Mouse (Mus musculus) R1 (cell line): ENCODE measurements around the gene Thra.

ENCODE experiments used
- DNase-seq: peaks from one replicate; pipeline ENCODE4 v3.0.0-alpha.2; 2018; ENCODE audit warnings: low read depth, low spot score

Gene Thra

GRCm38 (mm10) chr11:98764746-98765145, 24.3 kb downstream of the Thra start:
- DNase-seq: no peak

DNA sequence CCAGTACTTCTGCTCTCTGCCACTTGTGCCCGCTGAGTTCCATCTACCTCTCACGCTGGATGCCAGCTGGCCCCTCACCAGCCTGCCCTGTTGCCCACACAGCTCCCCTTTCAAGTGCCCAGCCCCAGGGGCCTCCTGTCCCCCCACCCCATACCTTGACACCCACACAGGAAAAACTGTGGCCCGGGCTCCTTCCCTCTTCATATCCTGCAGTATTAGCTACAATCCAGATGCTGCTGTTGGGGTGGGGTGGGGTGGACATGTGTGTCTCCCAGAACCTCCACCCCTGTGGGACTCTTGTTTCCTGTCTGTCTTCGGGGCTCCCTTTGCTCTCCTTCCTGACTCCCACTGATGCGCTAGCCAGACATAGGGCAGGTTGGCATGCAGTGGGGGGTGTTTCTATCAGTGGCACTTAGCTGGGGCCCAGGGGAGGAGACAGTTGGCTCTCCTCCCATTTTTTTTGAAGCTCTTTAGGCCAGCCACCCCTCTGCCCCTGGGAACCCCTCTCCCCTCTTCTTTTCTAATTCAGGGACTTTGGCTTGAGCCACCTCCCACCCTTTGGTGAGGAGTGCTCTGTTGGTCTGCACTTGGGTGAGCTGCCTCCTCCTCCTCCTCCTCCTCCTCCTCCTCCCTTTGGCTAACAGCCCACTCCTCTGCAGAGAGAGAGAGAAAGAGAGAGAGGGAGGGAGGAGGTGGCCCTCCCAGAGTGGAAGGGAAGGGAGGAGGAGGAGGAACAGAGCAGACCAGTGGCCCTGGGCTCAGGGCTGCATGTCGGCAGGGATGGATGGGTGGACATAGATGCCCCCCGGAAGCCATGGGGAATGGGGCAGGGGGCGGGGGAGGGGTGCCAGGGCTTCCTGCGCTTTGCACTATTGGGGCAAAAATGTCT, 25.2 kb downstream of the Thra start:
- no peak for DNase-seq

DNA sequence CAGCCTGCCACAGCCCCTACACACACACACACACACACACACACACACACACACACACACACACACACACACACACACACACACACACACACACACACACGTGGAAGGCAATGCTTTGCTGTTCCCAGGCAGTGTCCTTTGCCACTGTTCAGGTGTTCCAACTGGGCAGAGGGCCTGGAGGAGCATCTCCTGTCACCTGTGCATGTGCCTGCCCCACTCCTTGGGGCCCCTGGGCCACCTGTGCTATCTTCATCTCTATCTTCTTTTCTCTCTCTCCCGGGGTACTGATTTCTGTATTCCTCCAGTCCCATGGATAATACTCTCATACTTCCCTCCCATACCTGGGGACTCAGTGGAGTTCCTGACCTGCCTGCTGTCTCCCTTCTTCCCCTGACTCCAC, 25.9 kb downstream of the Thra start:
- DNase-seq: no peak

DNA sequence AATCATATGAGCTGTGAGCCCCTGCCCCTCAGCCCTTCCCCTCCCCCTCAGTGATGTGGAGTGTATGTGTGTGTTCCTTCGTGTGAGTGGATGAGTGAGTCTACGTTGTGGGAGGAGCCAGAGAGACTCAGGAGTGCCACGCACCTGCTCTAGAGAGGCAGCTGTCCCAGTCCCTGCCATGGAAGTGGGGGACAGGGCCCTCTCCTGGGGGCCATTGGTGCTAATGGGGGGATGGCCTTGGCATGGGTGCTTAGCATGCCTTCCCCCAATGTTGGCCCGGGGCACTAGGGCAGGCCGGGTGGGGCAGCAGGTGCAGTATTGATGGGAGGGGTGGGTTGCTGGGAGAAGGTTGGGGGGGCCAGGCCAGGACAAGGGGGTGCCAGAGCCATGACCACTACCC, 26.4 kb downstream of the Thra start:
- DNase-seq: no peak

DNA sequence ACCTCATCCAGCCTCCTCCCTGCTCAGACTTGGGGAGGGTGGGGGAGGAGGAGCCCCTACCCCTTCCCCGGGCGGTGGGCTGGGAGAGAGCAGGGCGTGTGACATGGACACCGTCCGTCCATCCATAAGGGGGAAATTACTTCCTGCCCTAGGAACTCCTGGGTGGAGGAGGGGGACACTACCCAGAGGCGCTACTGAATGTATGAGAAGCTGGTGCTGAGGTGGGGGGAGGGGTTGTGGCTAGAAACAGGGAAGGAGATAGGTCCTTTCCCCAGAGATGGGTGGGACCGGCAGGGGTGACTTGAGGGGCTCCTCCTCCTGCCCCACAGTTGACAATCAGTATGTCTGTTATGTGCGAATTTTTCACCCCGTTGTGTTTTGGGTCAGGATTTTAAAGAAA, 26.8 kb downstream of the Thra start:
- DNase-seq: peak; percentile 64

GRCm38 (mm10) chr11:98767713-98768112, 27.3 kb downstream of the Thra start:
- DNase-seq: no peak

DNA sequence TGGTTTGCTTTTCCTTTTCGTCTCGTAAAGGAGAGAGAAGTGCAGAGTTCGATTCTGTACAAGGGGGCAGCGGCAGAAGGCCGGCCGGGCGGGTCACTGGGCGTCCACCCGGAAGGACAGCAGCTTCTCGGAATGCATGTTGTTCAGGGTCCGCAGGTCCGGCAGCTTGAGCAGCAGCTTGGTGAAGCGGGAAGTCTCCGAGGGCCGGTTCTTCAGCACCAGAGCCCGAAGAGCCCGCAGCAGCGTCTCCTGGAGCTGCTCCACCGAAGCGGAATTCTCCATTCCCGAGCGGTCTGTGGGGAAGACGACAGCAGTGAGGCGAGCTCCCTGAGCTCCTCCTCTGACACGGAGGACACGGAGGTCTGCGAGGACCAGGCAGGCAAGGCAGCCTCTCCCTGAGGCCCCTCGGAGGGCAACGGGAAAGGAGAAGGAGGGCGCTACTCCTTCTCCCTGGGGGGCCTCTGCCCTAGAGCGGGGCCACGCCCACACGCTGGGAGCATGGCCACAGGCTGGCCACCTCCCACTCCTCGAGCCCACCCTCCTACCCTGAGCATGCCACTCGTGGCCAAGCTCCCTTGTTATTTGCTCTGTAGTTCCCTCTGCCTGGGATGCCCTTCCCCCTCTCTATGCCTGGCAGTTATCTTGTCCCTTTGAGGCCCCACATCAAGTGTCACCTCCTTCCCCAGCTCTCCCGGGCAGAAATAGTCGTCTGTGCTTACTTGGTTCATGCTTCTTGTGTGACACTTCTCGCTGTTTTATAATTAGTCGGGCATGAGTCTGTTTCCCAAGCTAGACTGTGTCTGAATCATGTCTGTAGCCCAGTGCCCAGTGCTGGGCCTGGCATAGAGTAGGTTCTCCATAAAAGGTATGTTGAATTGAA, 27.9 kb downstream of the Thra start:
- DNase-seq: no peak

DNA sequence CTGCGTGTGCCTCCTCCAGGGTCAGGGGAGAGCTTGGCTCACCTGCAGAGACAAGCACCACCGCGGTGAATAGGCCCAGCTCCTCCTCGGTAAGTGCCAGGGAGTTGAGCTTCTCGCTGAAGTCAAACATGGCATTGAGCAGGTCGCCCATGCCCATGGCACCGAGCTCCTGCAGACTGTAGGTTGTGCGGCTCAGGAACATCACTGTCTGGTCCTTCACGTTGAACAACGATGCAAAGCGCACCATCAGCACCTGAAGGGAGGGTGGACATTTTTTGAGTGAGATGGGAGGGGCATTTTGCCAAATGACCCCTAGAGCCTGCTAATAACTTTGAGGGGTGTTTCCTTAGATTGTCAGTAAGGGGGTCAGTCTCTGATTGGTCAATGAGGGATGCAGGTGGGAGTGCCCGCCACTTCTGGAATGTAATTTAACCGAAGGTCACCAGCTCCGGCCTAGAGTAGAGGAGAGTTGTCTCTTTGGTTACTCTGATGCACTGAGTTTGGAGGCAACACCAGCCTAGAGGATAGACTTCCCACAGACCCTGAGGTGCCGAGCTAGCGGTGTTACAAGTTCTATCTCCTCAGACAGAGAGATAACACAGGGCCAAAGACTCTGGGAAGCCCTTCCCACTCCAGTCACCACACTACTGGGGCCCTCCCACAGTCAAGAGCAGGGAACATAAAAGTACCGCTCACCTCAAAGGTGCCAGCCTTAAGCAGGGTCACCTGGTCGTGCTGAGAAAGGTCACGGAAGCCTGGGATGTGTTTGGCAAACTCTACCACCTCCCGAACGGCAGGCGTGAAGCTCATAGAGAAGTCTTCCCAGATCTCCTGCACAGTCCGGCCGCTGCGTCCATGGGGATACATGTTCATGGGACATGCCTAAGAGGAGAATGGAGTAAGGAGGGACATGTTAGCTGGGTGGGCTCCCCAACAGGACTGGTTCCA, 28.8 kb downstream of the Thra start:
- DNase-seq: no peak

DNA sequence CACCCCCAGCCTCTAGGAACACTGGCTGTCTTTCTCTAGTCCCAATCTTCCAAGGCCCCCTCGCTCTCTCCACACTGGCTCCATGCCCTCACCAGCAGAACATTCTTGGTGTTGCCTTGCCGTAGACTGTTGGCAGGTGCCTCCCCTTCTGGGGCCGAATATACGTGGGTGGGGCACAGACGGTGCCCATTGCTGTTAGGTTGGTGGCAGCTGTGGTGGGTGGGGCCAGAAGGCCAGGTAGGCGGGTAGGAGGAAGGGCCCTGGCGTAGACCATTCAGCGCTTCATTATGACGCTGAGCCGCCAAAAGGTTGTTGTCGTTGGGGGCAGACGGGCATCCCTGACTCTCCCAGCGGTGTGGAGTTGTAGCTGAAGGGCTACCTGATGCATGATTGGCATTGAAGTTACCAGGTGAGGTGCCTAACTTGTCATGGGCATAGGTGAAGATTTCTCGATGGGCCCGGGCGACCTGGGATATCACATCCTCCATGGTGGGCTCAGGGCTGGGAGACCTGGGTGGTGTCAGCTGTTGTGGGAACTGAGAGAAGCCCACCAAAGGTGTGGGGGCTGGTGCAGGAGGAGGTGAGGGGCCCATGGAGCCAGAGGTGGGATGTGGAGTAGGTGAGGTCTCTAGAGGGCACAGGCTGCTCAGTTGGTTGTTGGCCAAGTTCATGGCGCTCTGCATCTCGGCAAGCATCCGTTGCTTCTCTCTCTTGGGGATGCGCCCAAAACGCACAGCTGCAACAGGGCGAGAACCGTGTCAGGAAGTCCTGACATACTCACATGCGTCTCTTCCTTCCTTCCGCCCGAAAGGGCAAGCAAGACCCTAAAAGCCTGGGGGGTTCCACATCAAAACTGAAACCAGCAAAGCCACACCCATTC, 29.9 kb downstream of the Thra start:
- DNase-seq: no peak

DNA sequence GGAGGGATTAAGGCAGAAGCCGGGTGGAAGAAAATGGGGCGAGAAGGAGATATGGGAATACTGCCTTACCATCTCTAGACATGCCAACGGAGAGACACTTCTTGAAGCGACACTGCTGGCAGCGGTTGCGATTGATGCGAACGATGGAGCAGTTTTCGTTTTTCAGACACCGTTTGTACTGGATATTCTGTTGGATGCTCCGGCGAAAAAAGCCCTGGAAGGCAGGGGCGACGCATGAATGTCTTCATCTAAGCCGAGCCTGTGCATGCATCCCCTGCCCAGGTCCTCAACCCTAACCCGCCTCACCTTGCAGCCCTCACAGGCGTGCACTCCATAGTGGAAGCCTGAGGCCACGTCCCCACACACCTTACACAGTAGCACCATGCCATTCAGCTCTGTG, 30.7 kb downstream of the Thra start:
- no peak for DNase-seq

DNA sequence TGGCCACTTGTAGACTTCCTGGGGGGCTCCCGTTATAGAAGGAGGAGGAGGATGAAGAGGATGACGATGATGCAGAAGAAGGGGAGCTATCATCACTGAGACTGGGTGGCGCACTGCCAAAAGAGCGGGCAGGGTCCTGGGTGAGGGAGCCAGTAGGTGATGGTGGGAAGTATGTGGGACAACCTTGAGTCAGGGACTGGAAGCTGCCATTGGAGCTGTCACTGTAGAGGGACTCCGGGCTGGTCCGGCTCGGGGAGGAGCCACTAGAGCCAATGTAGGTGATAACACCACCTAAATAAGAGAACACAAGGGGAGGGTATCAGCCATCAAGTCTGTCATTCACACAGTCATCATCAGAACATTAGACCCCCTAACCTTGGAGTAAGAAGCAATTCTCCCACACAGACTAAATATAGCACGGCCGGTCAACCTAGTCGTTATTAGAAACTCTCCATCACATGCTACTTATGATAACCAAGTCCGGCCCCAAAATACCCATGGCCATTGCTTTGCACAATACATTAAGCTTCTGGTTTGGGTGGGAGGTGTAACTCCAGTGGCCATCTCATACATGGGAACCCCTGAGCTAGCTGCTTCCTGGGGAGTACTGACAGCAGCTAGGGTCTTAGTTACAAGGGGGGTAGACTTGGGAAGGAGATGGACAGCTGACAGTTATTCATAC, 31.5 kb downstream of the Thra start:
- no peak for DNase-seq

GRCm38 (mm10) chr11:98772667-98773171, 32.3 kb downstream of the Thra start:
- DNase-seq: no peak

GRCm38 (mm10) chr11:98773635-98774295, 33.3 kb downstream of the Thra start:
- DNase-seq: peak; percentile 99

GRCm38 (mm10) chr11:98774582-98775347, 34.3 kb downstream of the Thra start, which contains the start of gene Nr1d1:
Gene Nr1d1, minus strand, starts transcription at chr11:98775333.
- no peak for DNase-seq

- DNase-seq: peak; percentile 98
These were observed 35.1 kb downstream of the Thra start for GRCm38 (mm10) chr11:98775348-98776051.

DNA sequence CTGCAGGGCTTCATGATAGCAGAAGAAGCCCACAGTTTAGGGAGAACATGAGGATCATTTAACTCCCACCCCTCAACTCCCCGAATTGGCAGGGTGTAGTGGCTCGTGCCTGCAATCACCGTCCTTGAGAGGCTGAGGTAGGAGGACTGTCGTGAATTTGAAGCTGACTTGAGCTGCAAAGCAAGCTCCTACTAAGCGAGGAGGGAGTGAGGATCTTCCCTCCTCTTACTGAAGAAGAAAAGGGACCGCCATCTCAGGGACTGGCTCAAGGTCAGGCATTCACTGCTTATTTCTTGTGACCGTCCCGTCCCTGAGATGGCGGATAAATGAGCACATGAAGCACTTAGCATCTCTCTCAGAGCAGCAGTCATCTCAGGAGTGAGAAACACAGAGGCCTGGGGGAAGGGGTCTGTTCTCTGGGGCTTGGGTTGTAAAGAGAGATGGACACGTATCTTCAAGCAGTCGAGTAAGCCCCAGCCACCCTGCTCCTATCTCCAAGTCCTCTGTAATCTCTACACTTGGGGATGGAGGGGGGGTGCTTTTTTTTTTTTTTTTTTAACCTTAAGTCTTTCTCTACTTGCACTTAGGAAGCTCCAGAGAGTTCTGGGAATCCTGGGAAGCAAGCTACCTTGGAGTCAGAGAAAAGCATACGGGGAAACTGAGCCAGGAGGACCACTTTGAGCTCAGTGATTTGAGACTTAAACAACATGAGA, 35.8 kb downstream of the Thra start:
- DNase-seq: no peak
